Mouse (Mus musculus): ENCODE measurements around the gene Kif1a.

DNA sequence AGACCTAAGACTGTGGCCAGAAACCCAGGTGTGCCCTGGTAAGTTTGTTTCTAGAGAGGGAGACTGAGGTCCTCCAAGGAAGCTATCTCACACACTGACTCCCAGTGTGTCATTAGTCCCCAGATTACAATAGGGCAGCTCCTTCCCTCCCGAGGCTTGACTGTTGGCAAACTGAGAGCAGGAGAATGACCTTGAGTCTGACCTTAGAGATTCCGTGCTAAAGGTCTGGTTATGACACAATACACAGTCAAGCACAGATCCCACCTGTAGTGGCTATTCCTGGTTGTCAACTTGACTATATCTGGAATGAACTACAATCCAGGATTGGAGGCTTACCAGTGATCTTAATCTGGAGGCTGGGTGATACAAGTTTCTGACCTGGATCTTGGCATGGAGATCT is 71.7 kb downstream of the Kif1a start:
- TF ChIP-seq GATA1 (IDR thresholded peaks at IDR 0.05; ENCODE audit: borderline replicate concordance, low read length): no peak
- TF ChIP-seq FLI1 (IDR thresholded peaks at IDR 0.05; ENCODE audit: low read length): no peak

All from megakaryocyte, embryonic 14.5 days (primary cell).